Mouse (Mus musculus): ENCODE data around the gene Krcc1. TPM values are rescaled to one million over a fixed set of nuclear protein-coding genes. Genes with fewer than 3 reads are reported as not detected.
"Not testable (repeated sequence)": the region's sequence is repeated elsewhere in the genome, so short reads cannot be mapped to it uniquely, and the experiment has no call there.

Gene Krcc1
- polyA plus RNA-seq, 1 experiment from 2014 or later = 60.2 TPM

GRCm38 (mm10) chr6:71257375-71257774 is 14.1 kb upstream of the Krcc1 start:
- ATAC-seq (replicated peaks; ENCODE audit: insufficient number of reproducible peaks, low FRiP score, low TSS enrichment) = no peak
- no peak overlapping the region for H3K4me3 ChIP-seq (ENCODE audit: low read depth, low read length)
- H3K9me3 ChIP-seq (replicated peaks; ENCODE audit: control insufficient read depth, low read length) = no peaks in the 10 kb centered on the region
- H3K9ac ChIP-seq (ENCODE audit: low read depth, low read length) = no peak overlapping the region
- WGBS (ENCODE audit: insufficient replicate concordance) = 35% methylated on average over 1 of the region's 1 CpGs
- no peaks in the 10 kb centered on the region for H3K27me3 ChIP-seq (ENCODE audit: control insufficient read depth, insufficient read depth, low read length)
- no peak overlapping the region for H3K27ac ChIP-seq (ENCODE audit: low read depth, low read length)
- no peaks in the 10 kb centered on the region for H3K36me3 ChIP-seq (ENCODE audit: control insufficient read depth, insufficient read depth, low read length)
- H3K4me2 ChIP-seq = no peak overlapping the region
- no peaks in the 10 kb centered on the region for H3K4me1 ChIP-seq (ENCODE audit: control insufficient read depth, insufficient read depth, low read length)

- Histone ChIP-seq H3K4me2 (peak overlapping the region; percentile 5; the same call in 1 of the 2 replicates), H3K4me3 (ENCODE audit: low read depth, low read length) (no peak overlapping the region), H3K27me3 (ENCODE audit: control insufficient read depth, insufficient read depth, low read length) (no peaks in the 10 kb centered on the region), H3K9me3 (replicated peaks; ENCODE audit: control insufficient read depth, low read length) (no peaks in the 10 kb centered on the region), H3K9ac (ENCODE audit: low read depth, low read length) (no peak overlapping the region), H3K36me3 (ENCODE audit: control insufficient read depth, insufficient read depth, low read length) (no peaks in the 10 kb centered on the region), H3K4me1 (ENCODE audit: control insufficient read depth, insufficient read depth, low read length) (peaks cover 4% of the 10 kb centered on the region), H3K27ac (ENCODE audit: low read depth, low read length) (no peak overlapping the region)
- 54% methylated on average over 2 of the region's 2 CpGs for WGBS (ENCODE audit: insufficient replicate concordance)
- no peak for ATAC-seq (replicated peaks; ENCODE audit: insufficient number of reproducible peaks, low FRiP score, low TSS enrichment)
Observed at GRCm38 (mm10) chr6:71258562-71258961, 12.9 kb upstream of the Krcc1 start.

GRCm38 (mm10) chr6:71259166-71259565 is 12.3 kb upstream of the Krcc1 start:
- Histone ChIP-seq H3K27ac (ENCODE audit: low read depth, low read length) (no peak overlapping the region), H3K9ac (ENCODE audit: low read depth, low read length) (no peak overlapping the region), H3K36me3 (ENCODE audit: control insufficient read depth, insufficient read depth, low read length) (no peaks in the 10 kb centered on the region), H3K4me2 (peak overlapping the region; percentile 64), H3K4me3 (ENCODE audit: low read depth, low read length) (peak overlapping the region; percentile 62), H3K4me1 (ENCODE audit: control insufficient read depth, insufficient read depth, low read length) (peaks cover 10% of the 10 kb centered on the region), H3K9me3 (replicated peaks; ENCODE audit: control insufficient read depth, low read length) (no peaks in the 10 kb centered on the region), H3K27me3 (ENCODE audit: control insufficient read depth, insufficient read depth, low read length) (no peaks in the 10 kb centered on the region)
- WGBS (ENCODE audit: insufficient replicate concordance) = 85% methylated on average over 4 of the region's 4 CpGs
- ATAC-seq (replicated peaks; ENCODE audit: insufficient number of reproducible peaks, low FRiP score, low TSS enrichment) = no peak

DNA sequence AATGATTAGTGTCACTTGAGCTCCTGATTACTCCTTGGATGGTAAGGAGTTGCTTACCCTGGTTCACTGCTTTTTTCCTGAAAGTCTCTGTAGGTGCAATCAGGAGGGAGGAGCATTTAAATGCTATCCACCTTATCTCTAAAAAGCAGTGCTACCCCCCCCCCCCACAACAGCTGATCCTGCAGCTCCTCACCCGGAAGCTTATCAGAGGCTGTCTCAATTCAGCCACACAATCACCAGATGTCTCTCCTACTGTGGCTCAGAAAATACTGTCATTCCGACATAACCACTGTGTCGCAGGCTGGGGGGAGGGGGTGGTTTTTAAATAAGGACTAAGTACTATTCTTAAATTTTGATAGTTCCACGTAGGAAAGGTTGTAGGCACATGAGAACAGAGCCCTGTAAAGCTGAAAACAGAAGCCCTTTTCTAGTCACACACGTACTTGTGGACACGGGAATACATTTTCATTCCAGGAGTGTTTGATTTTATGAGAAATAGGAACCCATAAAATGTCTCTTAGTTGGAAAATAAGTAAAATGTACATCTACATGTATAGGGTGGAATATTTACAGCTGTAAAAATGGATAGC is 11.3 kb upstream of the Krcc1 start:
- Histone ChIP-seq H3K36me3 (ENCODE audit: control insufficient read depth, insufficient read depth, low read length) (no peaks in the 10 kb centered on the region), H3K27me3 (ENCODE audit: control insufficient read depth, insufficient read depth, low read length) (no peaks in the 10 kb centered on the region), H3K9ac (ENCODE audit: low read depth, low read length) (peak overlapping the region; percentile 84), H3K4me1 (ENCODE audit: control insufficient read depth, insufficient read depth, low read length) (peaks cover 11% of the 10 kb centered on the region), H3K27ac (ENCODE audit: low read depth, low read length) (peak overlapping the region; percentile 59), H3K4me2 (peak overlapping the region; percentile 64), H3K4me3 (ENCODE audit: low read depth, low read length) (peak overlapping the region; percentile 62), H3K9me3 (replicated peaks; ENCODE audit: control insufficient read depth, low read length) (no peaks in the 10 kb centered on the region)
- WGBS (ENCODE audit: insufficient replicate concordance) = 14% methylated on average over 6 of the region's 6 CpGs
- no peak for ATAC-seq (replicated peaks; ENCODE audit: insufficient number of reproducible peaks, low FRiP score, low TSS enrichment)

- Histone ChIP-seq H3K27me3 (ENCODE audit: control insufficient read depth, insufficient read depth, low read length) (no peaks in the 10 kb centered on the region), H3K27ac (ENCODE audit: low read depth, low read length) (peak overlapping the region; percentile 92), H3K4me3 (ENCODE audit: low read depth, low read length) (peak overlapping the region; percentile 62), H3K36me3 (ENCODE audit: control insufficient read depth, insufficient read depth, low read length) (no peaks in the 10 kb centered on the region), H3K4me2 (peak overlapping the region; percentile 64), H3K9me3 (replicated peaks; ENCODE audit: control insufficient read depth, low read length) (no peaks in the 10 kb centered on the region), H3K4me1 (ENCODE audit: control insufficient read depth, insufficient read depth, low read length) (peaks cover 11% of the 10 kb centered on the region), H3K9ac (ENCODE audit: low read depth, low read length) (peak overlapping the region; percentile 84)
- no peak for ATAC-seq (replicated peaks; ENCODE audit: insufficient number of reproducible peaks, low FRiP score, low TSS enrichment)
- WGBS (ENCODE audit: insufficient replicate concordance) = 47% methylated on average over 3 of the region's 3 CpGs
Observed at GRCm38 (mm10) chr6:71261060-71261459, 10.4 kb upstream of the Krcc1 start.

- H3K9ac ChIP-seq (ENCODE audit: low read depth, low read length) = peak overlapping the region; percentile 84
- H3K4me3 ChIP-seq (ENCODE audit: low read depth, low read length) = peak overlapping the region; percentile 62
- H3K4me2 ChIP-seq = peak overlapping the region; percentile 64
Observed at GRCm38 (mm10) chr6:71262142-71262833, 9.2 kb upstream of the Krcc1 start.

DNA sequence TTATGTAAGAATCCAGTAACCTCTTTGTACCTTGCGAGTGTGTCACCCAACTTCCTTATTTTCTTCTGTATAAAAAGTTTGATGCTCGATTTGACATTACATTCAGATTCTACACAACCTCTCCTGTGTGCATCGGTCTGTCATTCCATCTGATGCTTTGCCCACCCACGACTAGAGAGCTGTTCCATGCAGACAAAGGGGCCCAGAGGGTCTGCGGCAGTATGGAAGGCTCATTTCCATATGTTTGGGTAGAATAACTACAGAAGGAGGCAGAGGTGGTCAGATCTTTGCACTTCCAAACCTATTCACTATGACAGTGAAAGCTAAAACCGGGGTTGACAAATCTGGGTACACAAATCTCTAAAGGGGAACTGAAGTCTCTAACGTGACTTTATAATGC is 3.9 kb upstream of the Krcc1 start:
- ATAC-seq (replicated peaks; ENCODE audit: insufficient number of reproducible peaks, low FRiP score, low TSS enrichment) = not testable (repeated sequence)
- WGBS (ENCODE audit: insufficient replicate concordance) = 81% methylated on average over 7 of the region's 7 CpGs

More at GRCm38 (mm10) chr6:71262142-71262833, 9.2 kb upstream of the Krcc1 start:
- 41% methylated on average over 8 of the region's 8 CpGs for WGBS (ENCODE audit: insufficient replicate concordance)
- peak; percentile 76 for ATAC-seq (replicated peaks; ENCODE audit: insufficient number of reproducible peaks, low FRiP score, low TSS enrichment)
- no peaks in the 10 kb centered on the region for H3K36me3 ChIP-seq (ENCODE audit: control insufficient read depth, insufficient read depth, low read length)
- H3K27ac ChIP-seq (ENCODE audit: low read depth, low read length) = peak overlapping the region; percentile 92
- H3K4me1 ChIP-seq (ENCODE audit: control insufficient read depth, insufficient read depth, low read length) = peaks cover 11% of the 10 kb centered on the region
- no peaks in the 10 kb centered on the region for H3K27me3 ChIP-seq (ENCODE audit: control insufficient read depth, insufficient read depth, low read length)
- H3K9me3 ChIP-seq (replicated peaks; ENCODE audit: control insufficient read depth, low read length) = no peaks in the 10 kb centered on the region

GRCm38 (mm10) chr6:71268929-71269685 is 2.4 kb upstream of the Krcc1 start:
- no peak overlapping the region for H3K4me2 ChIP-seq
- no peak overlapping the region for H3K4me3 ChIP-seq (ENCODE audit: low read depth, low read length)
- ATAC-seq (replicated peaks; ENCODE audit: insufficient number of reproducible peaks, low FRiP score, low TSS enrichment) = no peak
- peak overlapping the region; percentile 96 for H3K27ac ChIP-seq (ENCODE audit: low read depth, low read length)
- H3K36me3 ChIP-seq (ENCODE audit: control insufficient read depth, insufficient read depth, low read length) = no peaks in the 10 kb centered on the region
- H3K27me3 ChIP-seq (ENCODE audit: control insufficient read depth, insufficient read depth, low read length) = no peaks in the 10 kb centered on the region
- WGBS (ENCODE audit: insufficient replicate concordance) = 37% methylated on average over 7 of the region's 7 CpGs
- H3K9me3 ChIP-seq (replicated peaks; ENCODE audit: control insufficient read depth, low read length) = no peaks in the 10 kb centered on the region
- no peak overlapping the region for H3K9ac ChIP-seq (ENCODE audit: low read depth, low read length)
- H3K4me1 ChIP-seq (ENCODE audit: control insufficient read depth, insufficient read depth, low read length) = peaks cover 15% of the 10 kb centered on the region

More for the DNA sequence above, 3.9 kb upstream of the Krcc1 start:
- H3K9me3 ChIP-seq (replicated peaks; ENCODE audit: control insufficient read depth, low read length); H3K9ac ChIP-seq (ENCODE audit: low read depth, low read length); H3K4me3 ChIP-seq (ENCODE audit: low read depth, low read length); H3K36me3 ChIP-seq (ENCODE audit: control insufficient read depth, insufficient read depth, low read length); H3K27me3 ChIP-seq (ENCODE audit: control insufficient read depth, insufficient read depth, low read length); H3K4me2 ChIP-seq; H3K27ac ChIP-seq (ENCODE audit: low read depth, low read length): not testable (repeated sequence)
- H3K4me1 ChIP-seq (ENCODE audit: control insufficient read depth, insufficient read depth, low read length) = peaks cover 20% of the 10 kb centered on the region

All from heart, embryonic 11.5 days (tissue).